Mouse (Mus musculus) ES-Bruce4 (cell line): ENCODE data around the gene Hira.

Experiments
- CTCF ChIP-seq: IDR thresholded peaks from one replicate; pipeline ENCODE4 v1.8.1; 2011; ENCODE audit warnings: low read depth, low read length
- EP300 ChIP-seq: IDR thresholded peaks from 2 replicates; pipeline ENCODE4 v1.6.1; 2011; ENCODE audit warnings: low read depth, low read length; ENCODE audit not compliant: insufficient read depth
- POLR2A ChIP-seq: IDR thresholded peaks from one replicate; pipeline ENCODE4 v1.8.1; 2011; ENCODE audit warnings: low read length; ENCODE audit not compliant: insufficient read depth

DNA sequence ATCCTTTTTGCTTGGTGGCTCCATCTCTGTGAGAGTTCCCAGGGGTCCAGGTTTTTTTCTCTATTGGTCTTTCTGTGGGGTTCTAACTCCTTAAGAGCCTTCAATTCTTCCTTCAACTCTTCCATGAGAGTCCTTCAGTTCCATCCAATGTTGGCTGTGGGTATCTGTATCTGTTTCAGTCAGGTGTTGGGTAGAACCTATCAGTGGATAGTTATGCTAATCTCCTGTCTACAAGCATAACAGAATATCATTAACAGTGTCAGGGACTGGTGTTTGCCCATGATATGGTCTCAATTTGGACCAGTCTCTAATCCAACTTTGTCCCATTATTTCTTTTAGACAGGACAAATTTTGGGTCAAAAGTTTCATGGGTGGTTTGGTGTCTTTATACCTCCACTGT, 137.8 kb downstream of the Hira start:
- no peak for TF ChIP-seq CTCF
- TF ChIP-seq POLR2A = no peak
- no peak for TF ChIP-seq EP300
